Mouse (Mus musculus): ENCODE data around the gene Ankrd1. TPM values are rescaled to one million over a fixed set of nuclear protein-coding genes. Genes with fewer than 3 reads are reported as not detected.

The Ankrd1 gene
- total RNA-seq (2021), result not detected
- long read RNA-seq, experiment 1, result 0 reads
- long read RNA-seq, experiment 2, result 0 reads

DNA sequence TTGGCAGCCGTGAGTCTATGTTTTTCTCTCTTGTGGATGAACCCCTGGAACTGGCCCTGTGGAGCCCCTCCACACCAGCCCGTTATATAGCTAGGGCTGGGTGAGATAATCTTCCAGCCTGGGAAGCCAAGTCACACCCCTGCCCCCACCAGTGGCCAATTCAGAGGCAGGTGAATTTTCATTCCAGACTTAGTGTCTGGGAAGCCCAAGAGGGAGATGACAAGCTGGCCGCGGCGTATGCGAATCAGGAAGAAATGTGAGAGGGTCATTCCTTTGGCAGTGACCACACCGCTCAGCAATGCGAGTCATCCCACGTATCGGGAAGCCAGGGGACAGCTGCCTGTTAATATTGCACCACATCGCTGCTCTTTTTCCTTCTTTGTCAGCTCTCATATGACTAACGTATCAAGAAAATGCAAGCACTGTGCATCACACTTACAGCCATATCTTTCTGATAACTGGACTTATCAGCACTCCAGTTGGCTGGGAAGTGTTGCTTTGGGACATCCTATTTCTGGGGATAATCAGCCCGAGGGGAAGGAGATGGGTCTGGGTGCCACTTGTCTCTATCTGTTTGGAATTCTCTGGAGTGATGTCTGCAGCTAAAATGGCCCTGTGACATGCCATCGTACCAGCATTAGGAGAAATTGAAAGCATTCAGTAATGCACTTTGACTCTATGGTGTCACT, at the start of gene Ankrd1:
Ankrd1 (minus strand) TSS at position 317 of the 689 bp plus-strand sequence.
- DNase-seq, result no peak

DNA sequence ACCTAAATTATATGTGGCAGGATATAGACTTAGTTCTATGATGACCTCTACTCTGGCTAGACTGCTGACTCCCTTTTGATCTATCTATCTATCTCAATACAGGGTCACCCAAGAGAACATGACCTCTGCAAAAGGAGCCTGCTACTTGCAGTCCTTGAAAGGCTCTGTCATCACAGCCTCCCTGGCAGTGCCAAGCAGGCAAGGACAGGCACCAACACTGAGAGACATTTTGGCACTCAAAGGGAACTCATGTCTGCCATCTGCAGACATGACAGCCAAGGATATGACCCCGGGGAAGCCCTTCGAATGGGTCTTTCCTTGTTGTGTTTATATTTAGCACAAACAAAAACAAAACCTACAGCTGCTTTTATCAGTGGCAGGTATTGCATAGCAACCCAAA, 49.2 kb upstream of the Ankrd1 start:
- peak; percentile 49 to 59 for DNase-seq

DNA sequence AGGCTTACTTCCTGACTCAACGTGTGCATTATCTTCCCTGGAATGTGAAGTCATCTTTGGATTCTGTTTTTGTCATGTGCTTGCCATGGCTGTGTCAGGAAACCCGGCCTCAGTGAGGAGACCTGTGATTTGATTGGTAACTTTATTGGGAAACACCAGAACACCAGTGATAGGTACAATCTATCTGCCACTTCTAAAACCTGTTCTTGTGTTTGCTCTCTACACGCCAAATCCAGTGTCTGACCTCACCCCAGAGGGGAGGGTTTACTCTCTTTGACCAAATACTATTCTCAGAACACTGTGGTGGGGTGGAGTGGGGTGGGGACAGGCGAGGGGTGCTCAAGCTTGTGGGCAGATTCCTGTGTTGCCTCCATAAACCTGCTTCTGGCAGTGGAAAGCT, 48.2 kb upstream of the Ankrd1 start:
- DNase-seq, result no peak

DNA sequence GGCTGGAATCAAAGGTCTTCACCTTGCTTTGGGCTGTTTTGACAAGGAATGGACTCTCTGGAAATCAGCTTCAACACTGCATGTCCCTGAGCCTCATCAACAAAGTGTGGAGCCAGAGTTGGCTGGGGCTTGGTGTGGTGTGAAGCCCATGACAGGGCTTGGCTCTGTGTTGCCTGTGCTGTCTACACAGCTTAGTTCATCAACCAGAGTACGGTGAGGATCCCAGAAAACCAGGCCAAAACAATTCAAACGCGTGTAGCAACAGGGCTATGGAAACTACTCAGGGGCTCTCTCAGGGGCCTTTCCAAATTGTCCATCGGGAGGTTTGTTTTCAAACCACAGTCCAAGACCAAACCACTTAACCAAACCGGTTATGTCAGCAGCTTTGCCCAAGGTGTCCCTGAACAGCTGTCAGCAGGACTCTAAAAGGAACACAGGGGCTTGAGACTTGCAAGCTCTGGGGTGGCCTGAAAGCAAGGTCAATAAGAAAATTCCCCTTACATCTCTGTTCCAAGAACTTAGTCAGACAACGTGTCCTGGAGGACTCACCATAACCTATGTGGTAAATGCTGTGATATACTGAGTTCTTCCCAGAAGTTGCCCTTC, 47.5 kb upstream of the Ankrd1 start:
- DNase-seq, result no peak

DNA sequence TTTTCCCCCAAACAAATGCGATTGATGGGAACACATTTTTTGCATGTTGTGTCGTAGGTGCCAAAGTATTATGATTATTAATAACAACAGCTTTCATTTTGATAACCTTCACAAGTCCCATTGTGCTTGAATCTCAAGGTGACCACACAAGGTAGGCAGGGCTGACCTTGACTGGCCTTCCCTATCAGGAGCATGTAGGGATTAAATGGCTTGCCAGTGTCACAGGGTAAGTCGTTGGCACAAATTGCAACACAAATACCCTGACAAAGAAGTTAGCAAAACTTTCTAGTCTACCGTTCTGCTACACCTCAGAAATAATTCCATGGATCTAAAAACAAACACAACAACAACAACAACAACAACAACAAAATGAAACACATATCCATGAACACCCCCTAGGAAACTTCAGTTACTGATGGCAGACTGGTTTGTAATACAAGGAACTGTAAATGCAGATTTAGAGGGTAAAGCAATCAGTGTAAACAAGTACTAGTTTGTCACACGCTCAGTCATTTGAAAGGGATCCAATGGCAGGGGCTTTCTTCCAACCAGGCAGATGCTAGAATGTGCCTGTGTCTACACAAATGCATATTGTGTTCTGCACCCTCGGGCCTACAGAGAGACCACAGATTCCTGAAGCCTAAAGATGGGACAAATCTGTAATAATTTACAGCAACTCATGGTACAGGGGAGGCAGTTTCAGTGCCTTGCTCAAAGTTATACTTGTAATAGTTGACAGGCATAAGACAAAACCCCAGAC, 46.7 kb upstream of the Ankrd1 start:
- DNase-seq, result no peak

DNA sequence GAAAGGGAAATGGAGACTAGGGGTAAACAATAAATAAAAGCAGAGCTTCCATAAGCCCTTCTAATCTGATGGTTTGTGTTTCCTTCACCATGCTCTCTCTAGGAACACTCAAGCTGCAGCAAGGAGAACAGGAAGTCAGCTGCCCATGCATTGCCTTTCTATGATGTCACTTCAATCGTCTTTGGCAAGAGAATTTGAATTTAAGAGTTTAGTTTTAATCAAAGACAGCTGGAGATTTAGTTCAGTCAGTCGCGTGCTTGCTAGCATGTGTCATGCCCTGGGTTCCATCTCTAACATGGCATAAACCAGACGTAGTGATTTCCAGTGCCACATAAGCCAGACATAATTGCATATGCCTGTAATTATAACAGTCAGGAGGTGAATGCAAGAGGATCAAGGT, 45.5 kb upstream of the Ankrd1 start:
- no peak for DNase-seq

DNA sequence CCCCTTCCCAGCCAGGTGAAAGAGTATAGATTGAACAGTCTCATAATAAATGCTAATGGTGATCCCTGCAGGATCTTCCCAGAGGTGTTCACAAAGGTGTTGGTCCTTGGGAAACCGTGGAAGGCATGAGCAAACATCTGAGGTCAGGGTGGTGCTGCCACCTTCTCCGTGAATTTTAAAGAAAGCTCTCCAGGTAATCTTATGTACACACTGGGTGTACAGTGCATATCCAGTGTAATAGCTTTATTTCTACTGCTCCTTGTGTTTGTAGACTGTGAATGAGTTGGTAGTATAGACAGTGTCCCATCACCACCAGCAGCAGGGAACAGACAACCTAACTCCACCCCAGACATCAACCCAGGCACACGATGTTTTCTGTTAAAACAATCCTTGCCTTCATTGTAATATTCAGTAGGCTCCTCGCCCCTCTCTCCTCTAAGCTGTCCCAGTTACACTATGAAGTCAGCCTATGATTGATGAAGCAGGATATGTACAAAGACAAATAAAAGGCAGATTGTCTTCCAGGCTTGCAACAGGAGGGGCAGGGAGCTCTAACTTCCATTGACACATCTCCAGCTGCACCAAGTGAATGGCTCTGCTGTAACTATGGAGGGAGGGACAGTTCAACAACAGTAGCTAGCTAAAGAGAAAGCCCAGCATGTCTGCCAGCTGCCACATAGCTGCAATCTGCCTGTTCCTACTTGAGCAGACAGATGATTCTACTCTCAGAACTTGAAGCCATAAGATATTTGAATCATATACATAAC, 30.5 kb upstream of the Ankrd1 start:
- no peak for DNase-seq

DNA sequence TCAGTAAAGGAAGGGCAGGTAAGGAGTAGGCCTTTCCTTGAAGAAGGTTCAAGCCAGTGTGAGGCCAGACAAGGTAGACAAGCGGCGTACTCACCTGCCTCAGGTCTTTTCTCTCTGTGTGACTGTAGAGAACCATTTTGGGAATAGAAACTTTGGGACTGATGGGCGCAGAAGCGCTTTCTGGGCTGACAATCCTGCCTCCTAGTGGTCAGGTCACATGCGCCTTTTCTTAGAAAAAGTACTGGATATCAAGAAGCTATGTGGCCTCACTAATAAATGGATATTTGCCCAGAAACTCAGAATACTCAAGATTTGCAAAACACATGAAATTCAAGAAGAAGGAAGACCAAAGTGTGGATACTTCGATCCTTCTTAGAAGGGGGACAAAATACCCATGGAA, 28.7 kb upstream of the Ankrd1 start:
- DNase-seq, result no peak

DNA sequence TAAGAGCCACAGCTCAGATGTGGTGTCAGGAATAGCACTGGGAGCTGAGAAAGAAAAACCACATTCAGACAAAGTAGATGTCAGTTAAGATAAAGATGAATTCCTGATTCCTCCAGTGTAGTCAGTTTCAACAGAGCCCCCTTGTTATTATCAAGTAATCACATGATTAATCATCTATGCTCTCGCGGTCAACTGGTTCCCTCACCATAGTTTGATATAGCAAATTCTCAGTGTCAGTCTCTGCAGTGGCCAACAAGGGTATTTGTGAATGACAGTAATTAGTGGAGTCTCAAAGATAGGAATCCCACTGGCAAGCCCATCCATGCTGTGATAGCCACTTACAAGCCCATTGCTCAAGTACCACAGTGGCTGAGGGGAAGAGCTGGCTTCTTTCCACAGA, 23.7 kb upstream of the Ankrd1 start:
- no peak for DNase-seq

DNA sequence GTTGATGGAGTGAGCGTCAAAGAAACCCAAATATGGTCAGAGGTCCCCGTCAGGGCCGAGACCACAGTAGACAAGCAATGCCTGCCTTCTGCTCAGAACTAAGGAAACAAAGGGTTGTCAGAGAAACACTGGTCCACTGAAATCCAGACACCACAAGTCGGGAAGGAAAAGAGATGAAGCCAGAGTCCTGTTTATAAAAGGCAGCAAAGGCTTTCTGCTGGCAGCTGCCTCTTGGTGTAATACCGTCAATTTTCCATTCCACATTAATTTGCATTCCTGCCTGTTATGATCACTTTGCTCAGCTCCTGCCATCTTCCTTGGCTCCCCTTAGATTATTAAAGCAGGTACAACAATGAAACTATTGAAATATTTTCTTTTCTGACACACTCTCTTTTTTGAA, 13.8 kb upstream of the Ankrd1 start:
- no peak for DNase-seq

DNA sequence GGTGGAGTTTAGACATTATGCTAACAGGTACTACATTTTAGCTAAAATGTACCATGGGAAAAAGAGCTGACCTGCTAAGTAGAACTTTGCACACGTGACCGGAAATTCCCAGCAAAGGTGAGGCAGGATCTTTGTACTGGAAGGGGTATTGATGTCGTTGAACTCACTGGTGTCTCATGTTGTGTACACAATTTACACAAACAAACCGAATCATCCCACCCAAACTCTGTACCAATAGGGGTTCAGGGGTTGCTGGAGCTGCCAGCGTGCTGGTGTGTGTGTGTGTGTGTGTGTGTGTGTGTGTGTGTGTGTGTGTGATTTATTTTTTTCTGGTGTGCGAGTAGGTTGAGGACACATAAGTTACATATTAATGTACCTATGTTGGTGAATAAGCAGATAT, 13.2 kb upstream of the Ankrd1 start:
- DNase-seq, result no peak

DNA sequence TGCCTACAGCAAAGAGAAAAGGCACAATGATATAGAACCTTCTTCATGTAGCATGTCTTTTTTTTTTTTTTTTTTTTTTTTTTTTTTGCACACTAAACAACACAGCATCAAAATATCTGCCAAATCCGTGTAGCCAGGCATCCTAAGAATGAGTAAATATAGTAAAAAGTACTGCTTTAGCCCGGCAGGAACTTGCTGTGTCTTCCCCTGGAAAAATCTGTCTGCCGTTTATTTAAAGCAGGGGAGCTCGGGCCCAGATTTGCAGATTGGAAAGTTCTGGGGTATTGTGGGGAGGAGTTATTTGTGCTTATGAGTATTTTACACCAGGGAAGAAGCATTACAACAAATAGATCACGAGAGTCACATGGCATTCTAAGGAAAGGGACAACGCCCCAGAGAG, 12.1 kb upstream of the Ankrd1 start:
- no peak for DNase-seq

DNA sequence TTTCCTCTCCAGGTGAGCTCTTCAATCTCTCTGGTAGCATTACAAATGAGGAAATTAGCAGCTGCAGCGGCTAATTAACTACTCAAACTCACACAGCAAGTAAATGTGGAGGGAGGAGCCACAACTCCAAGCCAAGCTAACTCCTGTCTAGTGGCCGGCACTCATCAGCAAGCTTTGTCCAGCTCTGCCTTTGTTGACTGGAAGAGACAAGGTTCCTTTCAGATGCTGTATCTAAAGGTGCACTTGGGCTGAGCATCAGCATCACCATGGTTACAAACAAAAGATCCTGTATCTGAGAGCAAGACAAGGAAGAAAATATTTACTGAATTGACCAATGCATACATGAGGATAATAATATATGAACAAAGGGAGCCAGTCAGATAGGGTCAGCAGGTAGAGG, 10.3 kb upstream of the Ankrd1 start:
- no peak for DNase-seq

DNA sequence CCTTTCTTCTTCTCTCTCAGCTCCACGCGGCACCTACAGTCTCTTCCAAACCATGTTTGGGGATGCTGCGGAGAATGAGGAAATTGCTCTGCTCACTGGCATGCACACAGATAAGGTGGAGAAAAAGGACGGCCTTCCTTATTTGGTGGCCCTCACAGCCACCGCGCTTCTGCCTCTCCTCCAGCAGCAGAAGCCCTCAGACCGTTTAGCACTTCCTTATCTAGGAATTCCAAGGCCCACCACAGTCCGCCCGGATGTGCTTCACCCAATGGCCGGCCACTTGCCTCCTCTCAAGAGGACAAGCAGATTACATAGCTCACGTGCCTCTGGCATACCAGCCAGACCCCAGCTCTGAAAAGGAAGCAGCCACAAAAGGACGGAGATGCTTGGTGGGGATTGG, 9.7 kb upstream of the Ankrd1 start:
- no peak for DNase-seq

DNA sequence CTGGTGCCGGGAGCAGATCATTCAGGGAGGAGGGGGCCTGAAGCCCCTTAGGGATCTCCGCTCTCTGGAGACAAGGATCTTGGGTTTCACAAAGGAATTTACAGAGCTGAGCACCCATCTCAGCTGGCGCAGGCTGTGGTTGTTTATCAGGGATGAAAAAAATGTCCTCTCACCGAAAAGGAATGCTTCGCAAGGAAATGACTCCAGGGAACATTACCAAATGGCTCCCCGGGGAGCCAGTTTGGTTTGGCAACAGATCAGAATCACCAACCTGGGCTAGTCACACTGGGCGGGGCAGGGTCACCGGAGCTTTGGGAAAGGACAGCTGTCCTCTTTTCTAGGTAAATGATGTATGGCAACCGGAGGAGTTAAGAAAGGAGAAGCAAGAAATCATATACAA, 9.3 kb upstream of the Ankrd1 start:
- DNase-seq, result peak; percentile 10 to 18

DNA sequence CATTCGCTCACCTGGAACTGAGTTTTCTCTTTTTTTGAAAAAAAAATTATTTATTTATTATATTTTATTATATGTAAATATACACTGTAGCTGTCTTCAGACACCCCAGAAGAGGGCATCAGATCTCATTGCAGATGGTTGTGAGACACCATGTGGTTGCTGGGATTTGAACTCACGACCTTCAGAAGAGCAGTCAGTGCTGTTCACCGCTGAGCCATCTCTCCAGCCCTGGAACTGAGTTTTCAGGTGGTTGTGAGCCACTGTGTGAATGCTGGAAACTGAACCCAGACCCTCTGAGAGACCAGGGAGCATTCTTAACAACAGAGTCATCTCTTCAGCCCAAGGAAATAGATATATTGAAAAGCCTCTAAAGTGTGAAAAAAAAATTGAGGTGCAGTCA, 8.5 kb upstream of the Ankrd1 start:
- DNase-seq, result no peak

DNA sequence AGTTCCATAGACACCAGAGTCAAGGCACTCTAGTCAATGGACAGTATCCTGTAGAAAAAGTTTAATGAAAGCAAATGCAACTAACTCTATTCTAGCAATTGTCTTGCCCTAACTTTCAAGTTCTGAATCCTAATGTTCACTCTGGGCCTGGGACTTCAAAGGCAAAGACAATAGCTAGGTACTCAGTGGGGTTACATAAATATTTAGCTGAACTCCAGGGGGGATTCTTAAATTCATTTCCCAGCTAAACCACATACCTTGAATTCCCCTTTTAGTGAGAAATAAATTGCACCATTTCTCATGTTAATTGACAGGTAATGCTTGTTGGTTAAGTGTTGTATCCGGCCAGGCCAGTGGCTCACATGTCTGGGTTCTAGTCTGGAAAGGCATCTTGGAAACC, 4.3 kb upstream of the Ankrd1 start:
- no peak for DNase-seq

DNA sequence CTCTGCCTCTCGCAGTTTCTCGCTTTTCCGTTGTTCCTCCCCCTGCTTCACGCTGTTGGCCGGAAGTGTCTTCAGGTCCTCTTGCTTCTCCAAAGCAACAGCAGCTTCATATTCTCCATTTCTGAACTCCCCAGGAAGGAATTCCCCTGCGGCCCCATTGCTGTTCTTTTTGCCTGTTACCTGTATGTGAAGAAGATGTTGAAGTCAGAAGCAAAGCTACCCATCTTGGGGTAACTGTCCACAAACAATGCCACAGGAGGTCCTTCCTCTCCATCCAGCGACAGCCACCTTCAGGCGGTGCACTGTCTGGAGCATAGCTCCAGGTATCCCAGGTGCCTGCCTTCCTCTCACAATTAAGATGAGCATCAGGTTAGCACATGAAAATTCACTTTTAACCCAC, 680 bp downstream of the Ankrd1 start:
- DNase-seq, result no peak

DNA sequence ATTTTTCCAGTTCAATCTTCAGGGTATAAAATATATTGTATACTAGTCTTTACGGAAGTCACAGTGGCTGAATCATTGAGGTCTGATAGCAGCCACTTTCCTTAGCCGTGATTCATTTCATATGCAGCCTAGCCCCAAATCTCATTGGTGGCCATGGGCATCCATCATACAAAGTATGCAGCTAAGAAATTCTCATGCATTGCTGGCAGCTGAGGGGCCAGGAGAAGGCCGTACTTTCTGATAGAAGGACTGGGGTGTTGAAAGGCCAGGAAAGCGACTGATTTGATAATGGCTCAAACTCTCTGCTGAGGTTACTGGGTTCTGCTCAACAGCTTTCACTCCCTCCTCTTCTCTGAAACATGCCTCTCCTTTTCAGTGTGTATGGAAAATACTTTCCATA, 3.7 kb downstream of the Ankrd1 start:
- DNase-seq, result no peak

DNA sequence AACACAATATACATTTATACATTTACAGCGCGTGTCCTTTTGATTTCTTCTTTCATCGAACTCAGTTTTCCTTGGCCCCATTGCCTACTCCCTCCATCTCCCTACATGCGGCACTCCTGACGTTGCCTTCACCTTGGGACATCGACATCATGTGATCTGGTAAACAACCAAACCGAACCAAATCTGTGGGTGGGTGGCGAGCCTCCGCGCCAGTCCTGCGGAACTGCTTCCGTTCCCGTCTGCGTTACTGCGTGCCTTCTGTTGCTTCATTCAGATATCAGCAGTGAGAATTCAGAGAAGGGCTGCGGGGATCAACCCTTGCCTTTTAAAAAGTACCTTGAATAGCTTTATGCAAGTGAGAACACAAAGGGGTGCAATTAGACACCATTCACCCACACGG, 7.9 kb downstream of the Ankrd1 start:
- no peak for DNase-seq

DNA sequence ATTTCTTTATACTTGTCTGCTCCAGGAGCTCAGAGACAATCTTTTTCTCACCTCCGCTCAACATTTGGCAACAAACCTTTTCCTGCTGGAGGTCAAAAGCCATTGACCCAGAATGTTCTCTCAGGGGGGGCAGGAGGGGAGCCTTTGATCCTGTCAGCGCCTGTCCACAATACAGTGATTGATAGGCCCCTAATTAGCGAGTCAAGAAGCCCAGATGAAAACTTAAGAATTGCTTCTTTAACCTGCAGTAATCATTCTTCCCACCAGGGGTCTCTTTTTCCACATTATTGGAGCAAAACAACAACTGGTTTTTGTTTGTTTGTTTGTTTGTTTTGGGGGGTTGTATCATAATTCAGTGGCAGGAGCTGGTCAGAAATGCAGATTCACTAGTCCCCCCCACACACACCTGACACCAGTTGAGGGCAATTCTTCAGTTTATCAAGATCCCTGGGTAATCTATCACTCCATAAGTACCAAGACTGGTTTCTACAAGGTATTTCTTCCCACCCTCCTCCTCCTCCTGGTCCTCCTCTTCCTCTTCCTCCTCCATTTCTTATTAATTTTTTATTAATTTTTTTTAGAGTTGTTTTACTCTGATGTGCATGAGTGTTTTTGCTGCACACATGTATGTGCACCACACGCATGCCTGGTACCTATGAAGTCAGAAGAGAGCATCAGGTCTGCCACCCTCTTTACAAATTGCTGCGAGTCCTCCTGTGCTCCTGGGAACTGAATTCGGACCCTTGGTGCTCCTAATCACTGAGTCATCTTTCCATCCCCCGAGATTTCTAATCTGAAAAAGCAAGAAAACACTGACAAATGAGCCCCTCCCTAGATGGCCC, 8.6 kb downstream of the Ankrd1 start:
- no peak for DNase-seq

DNA sequence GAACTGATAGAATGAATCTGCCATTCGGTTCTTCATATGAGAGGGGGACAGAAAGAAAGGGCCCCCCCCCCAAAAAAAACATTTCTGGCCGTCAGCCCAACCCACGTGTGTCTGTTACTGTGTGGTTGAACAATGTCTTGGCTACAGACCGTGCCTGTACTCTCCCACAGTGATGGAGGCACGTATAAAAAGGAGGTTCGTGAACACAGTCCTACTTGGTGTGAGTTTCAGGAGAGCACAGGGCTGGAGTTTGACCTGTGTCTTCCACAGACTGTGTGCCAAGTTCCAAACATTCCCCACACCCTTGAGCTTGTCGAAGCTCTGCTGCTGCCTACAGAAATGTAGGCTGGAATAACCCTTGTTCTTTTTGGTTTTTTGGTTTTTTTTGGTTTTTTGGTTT, 9.4 kb downstream of the Ankrd1 start:
- no peak for DNase-seq
